Mouse (Mus musculus) layer of hippocampus, postnatal 36 days (tissue): ENCODE data around the gene Itga2. TPM values are rescaled to one million over a fixed set of nuclear protein-coding genes. Genes with fewer than 3 reads are reported as not detected.

Experiments
- DNase-seq, 2 experiments: peaks; one replicate each; pipeline ENCODE4 v3.0.0; 2022
- total RNA-seq, 2 experiments: library from RNA; stranded (reverse); gene quantifications; 2 replicates each; pipeline ENCODE4 v1.2.3; 2021

The Itga2 gene
- under 1 TPM; 0.08 to 0.17 TPM for total RNA-seq

DNA sequence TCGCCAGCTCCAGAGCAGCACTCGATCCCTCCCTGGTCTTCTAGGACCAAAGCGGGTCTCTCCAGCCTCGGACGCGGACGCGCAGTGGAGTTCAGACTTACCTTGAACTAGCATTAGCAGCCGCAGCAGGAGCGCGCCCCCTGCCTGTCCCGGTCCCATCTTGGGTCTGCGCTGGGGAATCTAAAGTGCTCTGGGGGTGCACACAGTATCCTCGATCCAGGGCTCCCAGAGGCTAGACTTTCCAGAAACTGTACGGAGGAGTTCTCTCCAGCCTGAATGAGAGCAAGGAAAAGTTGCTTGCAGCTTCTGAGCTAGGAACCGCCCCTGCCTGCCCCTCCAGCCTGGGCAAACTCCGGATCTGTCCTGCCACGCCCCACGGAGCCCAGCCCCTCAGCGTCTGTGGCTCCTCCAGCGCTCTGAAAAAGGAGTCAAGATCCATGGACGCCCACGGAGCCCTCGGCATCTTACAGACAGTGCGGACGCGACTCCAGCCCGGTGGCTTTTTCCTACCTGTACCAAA lies at the start of gene Itga2:
Gene Itga2, minus strand, starts transcription at position 326 of the 520 bp plus-strand sequence.
- DNase-seq = peak; percentile 15 to 24

DNA sequence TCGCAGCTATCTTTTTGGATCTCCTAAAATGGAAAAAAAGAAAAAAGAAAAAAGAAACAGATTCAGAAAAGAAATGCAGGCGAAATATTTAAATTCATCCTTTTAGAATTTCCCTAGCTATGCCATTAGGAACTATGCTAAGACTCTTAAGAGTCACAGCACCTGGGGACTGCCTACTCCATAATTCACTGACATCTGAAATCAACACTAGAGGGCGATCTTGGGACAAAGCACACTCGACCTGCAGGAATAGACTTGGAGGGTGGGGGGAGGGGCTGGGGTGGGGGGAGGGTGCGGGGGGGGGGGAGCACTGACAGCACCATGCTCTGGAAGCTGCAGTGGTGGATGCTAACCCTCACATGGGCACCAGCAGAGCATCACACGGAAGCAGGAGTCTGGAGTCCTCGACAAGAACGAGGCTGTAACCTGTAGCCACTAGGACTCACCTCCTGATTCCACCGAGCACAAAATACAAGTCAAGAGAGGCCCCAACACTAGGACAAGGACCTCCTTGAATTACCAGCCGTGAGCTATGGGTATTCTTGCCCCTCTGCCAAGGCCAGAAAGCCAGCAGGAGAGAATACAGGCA lies 49.0 kb upstream of the Itga2 start:
- DNase-seq = no peak

DNA sequence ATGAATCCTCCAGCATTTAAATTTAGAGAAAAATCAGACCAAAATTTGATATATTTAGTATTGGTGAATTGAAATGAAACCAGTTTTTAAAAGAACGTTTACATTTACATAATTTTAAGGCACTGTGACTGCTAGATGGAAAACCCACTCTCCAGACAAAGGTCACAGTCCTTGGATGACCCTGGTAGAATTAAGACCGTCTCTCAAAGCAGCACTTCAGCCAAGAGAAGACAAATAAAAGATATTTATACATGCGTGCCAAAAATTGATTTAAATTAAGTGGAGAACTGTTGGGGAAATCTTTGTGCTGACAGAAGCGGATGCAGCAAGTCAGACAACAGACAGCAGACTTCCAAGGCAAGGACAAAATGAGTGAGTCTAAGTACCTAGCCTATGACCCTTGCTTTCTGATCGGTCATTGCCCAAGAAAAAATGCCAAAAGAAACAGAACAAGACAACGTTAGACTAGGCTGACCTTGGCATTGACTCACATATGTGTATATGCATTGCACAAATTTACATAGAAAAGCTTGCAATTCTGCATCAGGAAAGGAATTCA lies 42.7 kb upstream of the Itga2 start:
- no peak for DNase-seq

GRCm38 (mm10) chr13:114971905-114972304 lies 40.0 kb upstream of the Itga2 start:
- no peak for DNase-seq

GRCm38 (mm10) chr13:114964233-114964632 lies 32.3 kb upstream of the Itga2 start:
- DNase-seq = peak; percentile 77 to 81

DNA sequence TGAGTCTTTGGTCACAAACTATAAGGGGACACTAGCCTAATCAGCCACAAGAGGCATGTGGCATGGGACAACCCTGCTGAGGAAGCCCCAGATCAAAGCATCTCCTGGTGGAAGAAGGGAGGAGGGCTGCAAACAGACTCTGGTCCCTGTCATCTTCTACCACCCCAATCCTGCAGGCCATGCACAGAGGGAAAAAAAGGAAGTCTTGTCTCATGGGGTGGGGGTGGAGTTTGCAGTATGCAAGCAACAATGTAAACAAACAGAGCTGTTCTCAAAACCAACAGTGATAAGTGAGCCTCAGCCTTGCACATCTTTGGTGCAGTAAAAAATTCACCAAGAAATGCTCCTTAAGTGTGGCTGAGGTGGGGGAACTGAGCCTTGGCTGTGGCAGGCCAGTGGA lies 22.6 kb upstream of the Itga2 start:
- no peak for DNase-seq

- no peak for DNase-seq
Observed at GRCm38 (mm10) chr13:114933541-114933940, 1.6 kb upstream of the Itga2 start.

- DNase-seq = no peak
Observed at GRCm38 (mm10) chr13:114930996-114931649, 777 bp downstream of the Itga2 start.

- no peak for DNase-seq
Observed at GRCm38 (mm10) chr13:114924785-114925184, 7.1 kb downstream of the Itga2 start.

- peak; percentile 5 to 17 for DNase-seq
Observed at GRCm38 (mm10) chr13:114923331-114923730, 8.6 kb downstream of the Itga2 start.

DNA sequence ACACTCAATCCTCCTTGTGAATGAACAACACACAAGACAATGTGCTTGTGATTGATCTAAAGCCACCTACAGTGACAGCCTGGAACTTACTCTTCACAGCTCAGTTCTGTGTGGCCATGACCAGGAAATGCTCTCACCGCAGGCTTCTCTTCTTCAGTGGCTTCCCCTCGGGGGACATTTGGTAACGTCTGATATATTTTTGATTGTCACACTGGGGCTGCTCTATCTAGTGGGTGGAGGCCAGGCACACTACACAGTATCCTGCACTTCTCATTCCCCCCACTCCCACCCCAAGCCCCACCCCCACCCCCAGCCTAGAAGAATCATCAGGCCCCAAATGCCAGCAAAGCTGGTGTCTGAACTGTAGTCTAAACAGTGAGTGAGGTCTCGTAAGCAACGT lies 16.1 kb downstream of the Itga2 start:
- DNase-seq = no peak

- DNase-seq = no peak
Observed at GRCm38 (mm10) chr13:114914963-114915362, 16.9 kb downstream of the Itga2 start.

- no peak for DNase-seq
Observed at GRCm38 (mm10) chr13:114914559-114914958, 17.3 kb downstream of the Itga2 start.

DNA sequence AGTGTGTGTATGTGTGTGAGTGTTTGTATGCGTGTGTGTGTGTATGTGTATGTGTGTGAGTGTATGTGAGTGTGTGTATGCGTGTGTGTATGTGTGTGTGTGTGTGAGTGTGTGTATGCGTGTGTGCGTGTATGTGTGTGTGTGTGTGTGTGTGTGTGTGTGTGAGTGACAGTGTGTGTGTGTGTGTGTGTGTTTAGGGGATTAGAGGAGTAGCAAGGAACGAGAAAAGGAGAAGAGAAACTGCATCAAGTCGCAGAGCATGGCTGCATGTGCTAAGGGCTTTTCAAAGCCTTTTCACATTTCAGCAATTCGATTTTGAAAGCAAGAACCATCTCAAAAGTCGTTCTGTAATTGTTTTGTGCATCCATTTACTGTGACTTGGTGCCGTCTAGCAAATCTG lies 21.3 kb downstream of the Itga2 start:
- no peak for DNase-seq

DNA sequence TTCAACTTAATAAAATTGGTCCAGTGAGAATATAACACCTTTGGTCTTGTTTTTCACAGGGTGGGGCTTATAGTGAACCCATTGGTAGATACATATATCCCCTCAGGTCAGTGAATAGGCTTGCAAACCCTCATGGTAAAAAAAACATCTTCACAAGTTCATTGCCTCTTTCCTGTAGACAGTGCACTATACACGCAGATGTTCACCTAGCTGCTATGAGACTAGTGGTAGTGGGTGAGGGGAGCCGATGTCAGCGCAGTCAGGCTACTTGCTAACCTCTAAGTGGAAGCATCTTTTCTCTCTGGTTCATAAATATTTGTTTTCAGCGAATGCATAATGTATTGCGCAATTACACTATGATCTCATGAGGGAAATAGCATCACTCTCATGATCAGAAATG lies 22.4 kb downstream of the Itga2 start:
- DNase-seq = no peak

- DNase-seq = no peak
Observed at GRCm38 (mm10) chr13:114907876-114908275, 24.0 kb downstream of the Itga2 start.

GRCm38 (mm10) chr13:114896751-114897386 lies 35.0 kb downstream of the Itga2 start:
- no peak for DNase-seq

GRCm38 (mm10) chr13:114895896-114896295 lies 36.0 kb downstream of the Itga2 start:
- no peak for DNase-seq

- DNase-seq = no peak
Observed at GRCm38 (mm10) chr13:114894718-114895117, 37.2 kb downstream of the Itga2 start.

- DNase-seq = no peak
Observed at GRCm38 (mm10) chr13:114891655-114892054, 40.2 kb downstream of the Itga2 start.

DNA sequence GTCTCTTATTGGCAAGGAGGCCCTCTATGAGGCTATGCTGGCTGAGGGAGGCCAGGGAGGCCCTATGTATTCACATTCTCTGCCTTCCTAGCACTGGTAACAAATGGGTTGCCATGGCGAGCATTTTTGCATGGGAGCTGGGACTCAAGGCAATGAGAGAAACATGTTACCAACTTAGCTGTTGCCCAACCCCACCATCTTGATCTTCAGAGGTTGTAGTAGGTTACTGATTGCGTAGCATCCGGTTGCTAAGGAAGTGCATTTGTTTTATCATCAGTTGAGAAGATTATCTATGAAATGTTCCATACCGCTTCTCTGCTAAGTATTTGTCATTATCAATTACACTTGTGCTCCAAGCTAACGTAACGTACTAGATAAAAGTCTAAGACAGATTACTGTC lies 44.2 kb downstream of the Itga2 start:
- DNase-seq = no peak

DNA sequence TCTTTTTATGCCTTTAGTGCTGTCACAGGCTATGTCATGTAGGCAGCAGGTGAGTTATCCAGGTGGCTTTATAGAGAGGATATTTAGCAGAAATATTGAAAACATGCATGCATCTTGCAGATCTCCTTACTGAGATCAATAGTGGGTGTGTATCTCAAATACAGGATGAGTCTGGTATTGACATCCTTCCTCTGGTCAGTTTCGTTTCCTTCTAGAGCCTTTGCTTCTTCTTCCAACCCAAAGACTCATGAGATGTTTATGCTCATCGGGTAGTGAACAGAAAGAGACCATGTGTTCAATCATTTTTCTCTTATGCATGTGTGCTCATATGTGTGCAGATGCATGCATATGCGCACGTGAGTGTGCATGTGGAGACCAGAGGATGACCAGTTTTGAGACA lies 44.6 kb downstream of the Itga2 start:
- no peak for DNase-seq

- DNase-seq = no peak
Observed at GRCm38 (mm10) chr13:114885171-114885570, 46.7 kb downstream of the Itga2 start.
